Mouse (Mus musculus) cerebellum, adult 11-12 months (tissue): ENCODE data around the gene RPS10-NUDT3.

Source experiments
- DNase-seq: peaks from one replicate; pipeline ENCODE4 v3.0.0; 2022

RPS10-NUDT3 gene

DNA sequence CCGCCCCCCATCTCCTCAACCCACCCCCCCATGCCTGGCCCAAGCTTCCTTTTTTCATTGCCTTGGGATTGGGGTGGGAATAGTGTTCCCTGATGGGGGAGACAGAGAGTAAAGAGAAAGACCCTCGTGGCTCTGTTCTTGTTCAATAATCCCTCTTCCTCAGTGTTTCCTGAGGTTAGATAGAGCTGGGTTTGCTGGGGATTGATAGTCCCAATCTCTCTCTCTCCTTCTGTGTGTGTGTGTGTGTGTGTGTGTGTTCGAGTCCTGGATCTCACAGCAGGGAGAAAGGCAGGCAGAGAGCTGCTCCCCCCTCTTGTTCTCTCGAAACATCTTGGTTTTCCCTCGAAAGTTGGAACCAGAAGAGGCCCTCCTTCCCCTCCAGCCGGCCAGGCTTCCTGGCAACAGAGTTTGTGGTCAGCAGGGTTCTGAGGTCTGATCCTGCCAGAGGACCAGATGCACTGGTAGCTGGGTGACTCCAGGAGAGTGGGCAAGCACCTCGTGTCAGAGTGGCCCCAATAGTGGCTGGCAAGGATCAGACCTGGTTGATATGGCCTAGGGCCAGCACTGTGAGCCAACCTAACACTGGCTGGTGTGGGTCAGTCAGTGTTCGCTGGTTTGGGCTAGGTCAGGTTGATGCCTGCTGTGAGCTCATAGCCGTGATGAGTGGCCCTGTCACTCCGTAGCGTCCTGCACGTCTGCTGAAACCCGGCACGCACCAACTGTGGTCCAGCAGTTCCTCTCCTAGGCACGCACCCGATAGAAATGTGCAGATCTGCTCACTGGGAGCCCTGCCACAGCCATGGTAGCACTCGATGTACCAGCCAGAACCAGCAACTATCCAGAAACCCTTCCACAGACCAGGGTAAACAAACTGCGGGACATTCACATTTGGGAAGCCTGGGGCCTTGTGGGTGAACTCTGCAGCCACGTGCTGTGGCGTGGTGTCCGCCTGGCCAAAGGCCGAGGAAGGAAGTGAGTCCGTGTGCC is 82.5 kb downstream of the RPS10-NUDT3 start:
- peak; percentile 72 for DNase-seq

- no peak for DNase-seq
These were observed 83.6 kb downstream of the RPS10-NUDT3 start for GRCm38 (mm10) chr17:27551393-27551940.

GRCm38 (mm10) chr17:27549234-27549633 is 85.8 kb downstream of the RPS10-NUDT3 start:
- no peak for DNase-seq

GRCm38 (mm10) chr17:27547253-27547868 is 87.7 kb downstream of the RPS10-NUDT3 start:
- DNase-seq: no peak

- no peak for DNase-seq
These were observed 88.4 kb downstream of the RPS10-NUDT3 start for GRCm38 (mm10) chr17:27546574-27547085.

- no peak for DNase-seq
These were observed 89.0 kb downstream of the RPS10-NUDT3 start for GRCm38 (mm10) chr17:27545991-27546390.

DNA sequence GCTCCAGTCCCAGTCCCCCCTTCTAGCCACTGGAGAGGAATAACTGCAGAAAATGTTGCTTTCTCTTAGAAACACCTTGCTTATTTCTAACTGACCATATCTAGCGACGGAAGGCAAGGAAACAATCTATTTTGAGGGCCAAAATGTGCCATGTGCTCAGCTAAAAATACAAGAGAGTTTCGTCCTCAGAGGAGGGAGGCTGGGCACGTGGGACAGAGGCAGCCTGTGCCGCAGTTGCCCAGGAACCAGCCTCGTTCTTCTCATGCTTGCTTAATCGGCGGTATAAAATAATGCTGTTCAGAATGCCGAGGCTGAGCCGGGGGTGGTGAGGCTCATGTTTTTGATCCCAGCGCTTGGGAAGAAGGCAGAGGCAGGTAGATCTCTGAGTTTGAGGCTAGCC is 90.5 kb downstream of the RPS10-NUDT3 start:
- no peak for DNase-seq

GRCm38 (mm10) chr17:27541984-27542383 is 93.0 kb downstream of the RPS10-NUDT3 start:
- no peak for DNase-seq

DNA sequence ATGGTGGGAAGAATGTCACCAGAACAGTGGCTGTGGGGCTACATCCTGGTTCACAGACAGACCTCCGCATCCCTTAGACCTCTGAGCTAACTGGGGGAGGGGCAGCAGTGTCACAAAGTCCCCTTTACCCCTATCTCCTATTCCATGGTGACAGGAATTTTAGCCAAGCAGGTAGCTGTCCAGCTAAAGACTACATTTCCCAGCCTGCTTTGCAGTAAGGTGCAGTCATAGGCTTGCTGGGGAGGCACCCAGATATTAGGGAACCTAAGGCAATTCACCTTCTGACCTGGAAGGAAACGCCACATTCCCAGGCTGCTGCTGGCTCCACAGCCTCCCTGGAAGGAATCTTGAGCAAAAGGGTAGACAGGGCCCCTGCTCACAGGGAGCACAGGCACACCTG is 93.8 kb downstream of the RPS10-NUDT3 start:
- no peak for DNase-seq

GRCm38 (mm10) chr17:27534718-27535117 is 100.3 kb downstream of the RPS10-NUDT3 start:
- DNase-seq: peak; percentile 83

- DNase-seq: no peak
These were observed 101.7 kb downstream of the RPS10-NUDT3 start for GRCm38 (mm10) chr17:27533354-27533753.

GRCm38 (mm10) chr17:27532095-27532494 is 102.9 kb downstream of the RPS10-NUDT3 start:
- no peak for DNase-seq
